In genomic region chr2:167742479-167742878, GRCm38 (mm10) we compare ENCODE assay signal across 24 mouse cellular contexts. TPM values are rescaled to one million over a fixed set of nuclear protein-coding genes. Genes with fewer than 3 reads are reported as not detected.
DNase-seq lines count a peak whose midpoint lies in the region; TF ChIP-seq lines count a peak whose summit lies in the region.
"Had no signal": no experiment of that assay in that cellular context is flagged by ENCODE, and none has a peak within 500 bp of the region (broad histone marks: within the 10 kb centered on the region; RNA-seq: fewer than 3 reads in every experiment).

No protein-coding gene starts in this region.

- no peaks in the 10 kb centered on the region for H3K79me2 ChIP-seq in macrophage (ENCODE audit: inconsistent target)

- 29% methylated on average over 6 of the region's 6 CpGs for WGBS in macrophage (ENCODE audit: missing documents)
- 81% methylated on average over 6 of the region's 6 CpGs for WGBS in kidney, adult 2 months

- H3K27me3 ChIP-seq in kidney, adult 2 months (replicated peaks; ENCODE audit: control insufficient read depth, insufficient read depth, low read length): no peaks in the 10 kb centered on the region
- H3K27me3 ChIP-seq: embryonic facial prominence, embryonic 13.5 days; forebrain, embryonic 15.5 days; limb, embryonic 12.5 days; liver, embryonic 13.5 days; lung, embryonic 15.5 days; megakaryocyte, embryonic 14.5 days; midbrain, embryonic 15.5 days; neural tube, embryonic 15.5 days; Patski had no signal

- H3K4me1 ChIP-seq in kidney, adult 2 months (ENCODE audit: control insufficient read depth, insufficient read depth, low read length): no peaks in the 10 kb centered on the region; the same call in 1 of the 2 replicates
- H3K4me1 ChIP-seq: midbrain, embryonic 15.5 days had no signal

- no peaks in the 10 kb centered on the region for H3K36me3 ChIP-seq in macrophage (ENCODE audit: inconsistent target)
- no peaks in the 10 kb centered on the region for H3K36me3 ChIP-seq in kidney, adult 2 months (ENCODE audit: control insufficient read depth, insufficient read depth, low read length)
- H3K36me3 ChIP-seq: embryonic facial prominence, embryonic 13.5 days; forebrain, embryonic 15.5 days; limb, embryonic 12.5 days; liver, embryonic 13.5 days; lung, embryonic 15.5 days; midbrain, embryonic 15.5 days; neural tube, embryonic 15.5 days had no signal

- TF ChIP-seq POLR2A in kidney, adult 2 months (IDR thresholded peaks at IDR 0.05; ENCODE audit: low read depth, low read length): no peak

- peak; percentile 41 to 78 for DNase-seq in adrenal gland, adult (ENCODE audit: inconsistent age in 2 of 2, low spot score in 1 of 2)
- no peak for DNase-seq in adrenal gland, adult 8-10 months
- peak; percentile 58 for DNase-seq in 3T3-L1 (ENCODE audit: low read depth, low spot score)
- DNase-seq in NIH3T3 (ENCODE audit: low read depth): peak; percentile 62
- no peak for DNase-seq in kidney, adult 2 months
- no peak for DNase-seq in urinary bladder, postnatal 4 days (ENCODE audit: low spot score in 2 of 2)
- no peak for DNase-seq in left cerebral cortex, adult 9 months (ENCODE audit: low spot score in 2 of 2)
- DNase-seq: cerebellum, adult 11 months; cerebellum, postnatal 14 days; gastrocnemius, postnatal 14 days; kidney, adult 9 months; kidney, postnatal 25 days; layer of hippocampus, adult 9-11 months; liver, embryonic 13.5 days; thymus, postnatal 4 days had no signal

- H3K27ac ChIP-seq in macrophage: peak overlapping the region; percentile 27
- no peak overlapping the region for H3K27ac ChIP-seq in kidney, adult 2 months (ENCODE audit: insufficient read depth, low read depth, low read length)
- H3K27ac ChIP-seq: embryonic facial prominence, embryonic 13.5 days; forebrain, embryonic 15.5 days; limb, embryonic 12.5 days; liver, embryonic 13.5 days; lung, embryonic 15.5 days; midbrain, embryonic 15.5 days; neural tube, embryonic 15.5 days had no signal

- H3K4me3 ChIP-seq in macrophage (ENCODE audit: inconsistent target): no peak overlapping the region
- no peak overlapping the region for H3K4me3 ChIP-seq in kidney, adult 2 months (ENCODE audit: insufficient read depth, low read depth, low read length)
- H3K4me3 ChIP-seq: embryonic facial prominence, embryonic 13.5 days; forebrain, embryonic 15.5 days; limb, embryonic 12.5 days; liver, embryonic 13.5 days; lung, embryonic 15.5 days; megakaryocyte, embryonic 14.5 days; midbrain, embryonic 15.5 days; neural tube, embryonic 15.5 days had no signal

- TF ChIP-seq CTCF in kidney, adult 2 months (conservative IDR thresholded peaks at IDR 0.05; ENCODE audit: insufficient read depth, insufficient read length, low read depth, low read length): no peak

RNA-seq across cellular contexts. Expression of gene Tmem189, which starts 52.9 kb away (rescaled TPM):
- total RNA-seq in adrenal gland, adult 8-10 months (2022): 10 to 100 TPM; 25.5 to 32.1 (median 28.5) TPM
- total RNA-seq in macrophage (2018; cell fraction: chromatin; rRNA removed): 100 to 1,000 TPM in 7 of 26 experiments, 10 to 100 TPM in 19; 41.8 to 182 (median 85.4) TPM
- total RNA-seq in macrophage (2018; cell fraction: cytosol; rRNA removed): 100 to 1,000 TPM; 103 to 247 (median 137) TPM
- 100 to 1,000 TPM in 25 of 26 experiments, 10 to 100 TPM in 1; 73.5 to 264 (median 143) TPM for total RNA-seq in macrophage (2018; cell fraction: nucleus; rRNA removed)
- polyA plus RNA-seq in macrophage (2018): 165 to 276 TPM (median 174 TPM) in 3 replicates
- 288 and 414 TPM in 2 replicates for polyA plus RNA-seq in kidney, adult 2 months (2012; rRNA removed)

RNA-seq across cellular contexts. Expression of gene Cebpb, which starts 53.8 kb away (rescaled TPM):
- 100 to 1,000 TPM in 3 of 4 experiments, 10 to 100 TPM in 1; 91.8 to 623 (median 239) TPM for total RNA-seq in adrenal gland, adult 8-10 months (2022)
- total RNA-seq in macrophage (2018; cell fraction: chromatin; rRNA removed): 10 to 100 TPM; 13.7 to 87.4 (median 42.2) TPM
- 100 to 1,000 TPM in 12 of 26 experiments, 10 to 100 TPM in 14; 30.7 to 271 (median 98.7) TPM for total RNA-seq in macrophage (2018; cell fraction: cytosol; rRNA removed)
- 100 to 1,000 TPM in 19 of 26 experiments, 10 to 100 TPM in 7; 25.3 to 303 (median 156) TPM for total RNA-seq in macrophage (2018; cell fraction: nucleus; rRNA removed)
- polyA plus RNA-seq in macrophage (2018): 4.8 to 33.5 TPM (median 23.5 TPM) in 3 replicates
- 45.3 and 70.3 TPM in 2 replicates for polyA plus RNA-seq in kidney, adult 2 months (2012; rRNA removed)

Comparison
In these comparisons a context has a peak if more than half of its experiments do, and no peak if none do; other contexts are left out.
1. DNase-seq: peak in adrenal gland, adult (2 of 2), 3T3-L1 (single experiment) and NIH3T3 (single experiment); none in adrenal gland, adult 8-10 months (single experiment), kidney, adult 2 months (single experiment), urinary bladder, postnatal 4 days (0 of 2) and left cerebral cortex, adult 9 months (0 of 2).